Mouse (Mus musculus) ES-Bruce4 (cell line): ENCODE measurements around the gene Zfp644. TPM values are rescaled to one million over a fixed set of nuclear protein-coding genes. Genes with fewer than 3 reads are reported as not detected.

Experiments
- H3K27ac ChIP-seq: 2 replicates; pipeline ENCODE4 v1.5.1; 2012; ENCODE audit warnings: low read length, inconsistent platforms; ENCODE audit not compliant: insufficient read depth
- H3K27me3 ChIP-seq: 2 replicates; pipeline ENCODE4 v1.6.1; 2012; ENCODE audit warnings: mild to moderate bottlenecking, low read length, inconsistent platforms; ENCODE audit not compliant: control insufficient read depth, poor library complexity, insufficient read depth, severe bottlenecking
- H3K36me3 ChIP-seq: 2 replicates; pipeline ENCODE4 v1.6.1; 2012; ENCODE audit warnings: inconsistent platforms, mild to moderate bottlenecking, low read length, moderate library complexity; ENCODE audit not compliant: control insufficient read depth, poor library complexity, insufficient read depth, severe bottlenecking
- H3K4me1 ChIP-seq: one replicate; pipeline ENCODE4 v1.8.1; 2011; ENCODE audit warnings: low read length; ENCODE audit not compliant: control insufficient read depth, insufficient read depth
- H3K4me3 ChIP-seq: 2 replicates; pipeline ENCODE4 v1.5.1; 2011; ENCODE audit warnings: low read depth, mild to moderate bottlenecking, low read length
- H3K9ac ChIP-seq: 2 replicates; pipeline ENCODE4 v1.6.1; 2012; ENCODE audit warnings: low read depth, mild to moderate bottlenecking, inconsistent platforms; ENCODE audit not compliant: poor library complexity, severe bottlenecking
- H3K9me3 ChIP-seq: replicated peaks from 2 replicates; pipeline ENCODE4 v1.6.1; 2012; ENCODE audit warnings: mild to moderate bottlenecking, low read length, inconsistent platforms; ENCODE audit not compliant: control insufficient read depth, poor library complexity, insufficient read depth, severe bottlenecking
- CTCF ChIP-seq: IDR thresholded peaks from one replicate; pipeline ENCODE4 v1.8.1; 2011; ENCODE audit warnings: low read depth, low read length
- EP300 ChIP-seq: IDR thresholded peaks from 2 replicates; pipeline ENCODE4 v1.6.1; 2011; ENCODE audit warnings: low read depth, low read length; ENCODE audit not compliant: insufficient read depth
- POLR2A ChIP-seq: IDR thresholded peaks from one replicate; pipeline ENCODE4 v1.8.1; 2011; ENCODE audit warnings: low read length; ENCODE audit not compliant: insufficient read depth
- polyA plus RNA-seq: library from polyadenylated mRNA; stranded (reverse); fragments of >200 nt; gene quantifications from 2 replicates; pipeline ENCODE4 v1.2.4, GENCODE M21; 2011; ENCODE audit warnings: low read depth; ENCODE audit not compliant: missing spikeins, insufficient read depth, insufficient read length

The Zfp644 gene
- polyA plus RNA-seq, result 87.2 and 92.0 TPM in 2 replicates

DNA sequence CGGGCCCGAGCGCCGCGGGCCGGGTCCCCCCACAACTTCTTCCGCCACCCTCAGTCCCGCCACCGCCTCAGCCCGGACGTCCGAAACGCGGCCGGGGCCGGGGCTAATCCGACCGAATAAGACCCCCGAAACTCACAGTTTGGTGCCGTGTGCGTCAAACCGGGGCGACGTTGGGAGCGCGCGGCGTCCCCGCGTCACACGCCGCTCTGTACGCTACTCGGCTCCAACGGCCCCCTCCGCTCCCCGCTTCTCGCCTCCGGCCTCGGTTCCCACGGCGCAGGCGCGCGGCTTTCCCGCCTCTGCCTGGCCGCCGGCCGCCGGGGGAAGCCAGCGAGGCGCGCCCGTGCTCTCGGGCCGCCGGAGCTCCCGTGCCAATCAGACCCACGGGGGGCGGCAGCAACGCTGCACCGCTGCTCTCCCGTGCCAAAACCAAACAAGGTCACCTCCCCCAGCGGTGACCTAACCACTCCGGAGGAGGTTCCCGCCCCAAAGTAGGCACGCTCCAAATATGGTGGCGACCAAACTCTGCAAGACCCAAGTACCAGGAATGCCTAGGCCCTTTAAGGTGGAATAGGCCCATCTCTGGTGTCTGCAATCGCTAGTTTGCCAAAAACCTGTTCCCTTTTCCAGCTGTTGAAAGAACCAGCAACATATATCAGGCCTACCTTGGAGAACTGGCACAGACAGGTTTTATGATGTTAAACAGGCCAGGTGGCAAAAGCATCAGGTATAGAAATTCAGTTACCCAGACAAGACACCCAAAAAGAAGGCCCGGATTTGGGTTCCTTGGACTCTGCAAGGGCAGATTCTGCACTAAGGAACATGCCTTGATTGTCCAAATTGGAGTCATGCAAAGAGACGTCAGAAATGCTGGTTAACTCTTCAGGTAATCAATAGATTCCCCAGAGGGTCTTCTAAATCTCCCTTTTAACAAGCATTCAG, at the start of gene Zfp644:
TSS of gene Zfp644 (minus strand) at position 892 of the 942 bp plus-strand sequence.
- Histone ChIP-seq H3K4me1 (peaks cover 1% of the 10 kb centered on the region), H3K36me3 (peaks cover 11% of the 10 kb centered on the region), H3K27ac (peak within 1 kb of the TSS; percentile 66), H3K9ac (peak within 1 kb of the TSS; percentile 95), H3K27me3 (no peaks in the 10 kb centered on the region), H3K4me3 (peak within 1 kb of the TSS; percentile 100), H3K9me3 (no peaks in the 10 kb centered on the region)
- peak; percentile 52 for TF ChIP-seq POLR2A
- TF ChIP-seq CTCF, result no peak
- TF ChIP-seq EP300, result 0 out of 2 replicates have a peak, but pooled peaks have one; percentile 22

GRCm38 (mm10) chr5:106739716-106740115, 42.6 kb upstream of the Zfp644 start:
- no peak for TF ChIP-seq EP300
- no peak for TF ChIP-seq CTCF
- TF ChIP-seq POLR2A, result no peak
- H3K4me1 ChIP-seq, result no peaks in the 10 kb centered on the region
- H3K27ac ChIP-seq, result no peak overlapping the region
- H3K36me3 ChIP-seq, result no peaks in the 10 kb centered on the region
- no peak overlapping the region for H3K9ac ChIP-seq
- no peaks in the 10 kb centered on the region for H3K27me3 ChIP-seq
- H3K9me3 ChIP-seq, result no peaks in the 10 kb centered on the region
- no peak overlapping the region for H3K4me3 ChIP-seq

GRCm38 (mm10) chr5:106723487-106723886, 26.4 kb upstream of the Zfp644 start:
- Histone ChIP-seq H3K27me3 (no peaks in the 10 kb centered on the region), H3K9me3 (no peaks in the 10 kb centered on the region; the same call in 1 of the 2 replicates), H3K36me3 (no peaks in the 10 kb centered on the region), H3K4me1 (no peaks in the 10 kb centered on the region), H3K27ac (no peak overlapping the region), H3K4me3 (no peak overlapping the region), H3K9ac (no peak overlapping the region)
- TF ChIP-seq EP300 (no peak), CTCF (no peak), POLR2A (no peak)

GRCm38 (mm10) chr5:106722771-106723170, 25.7 kb upstream of the Zfp644 start:
- Histone ChIP-seq H3K4me3 (no peak overlapping the region), H3K27me3 (no peaks in the 10 kb centered on the region), H3K4me1 (no peaks in the 10 kb centered on the region), H3K9me3 (no peaks in the 10 kb centered on the region; the same call in 1 of the 2 replicates), H3K9ac (no peak overlapping the region), H3K27ac (no peak overlapping the region), H3K36me3 (no peaks in the 10 kb centered on the region)
- no peak for TF ChIP-seq POLR2A

DNA sequence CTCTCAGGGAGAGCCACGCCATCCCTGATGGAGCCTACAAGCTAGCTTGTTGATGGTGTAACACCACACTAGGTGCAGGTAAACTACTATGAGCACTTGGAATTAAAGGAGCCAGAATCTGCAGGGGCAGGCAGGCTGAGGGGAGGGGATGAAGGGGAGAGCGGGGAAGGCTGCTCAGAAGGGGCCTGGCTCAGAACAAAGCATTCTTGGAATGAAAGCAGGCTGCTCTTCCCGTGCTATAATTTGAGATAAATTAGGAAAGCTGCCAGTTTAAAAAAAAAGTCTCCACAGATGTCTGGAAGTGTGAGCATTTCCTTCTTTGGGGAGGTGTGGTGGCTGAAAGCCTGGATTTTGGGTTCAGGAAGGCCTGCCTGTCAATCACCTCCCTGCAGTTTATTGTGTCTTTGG, 14.8 kb upstream of the Zfp644 start:
- H3K27ac ChIP-seq, result no peak overlapping the region
- no peak for TF ChIP-seq CTCF
- no peak for TF ChIP-seq POLR2A
- no peak for TF ChIP-seq EP300
- no peaks in the 10 kb centered on the region for H3K4me1 ChIP-seq
- no peaks in the 10 kb centered on the region for H3K9me3 ChIP-seq
- H3K36me3 ChIP-seq, result no peaks in the 10 kb centered on the region
- H3K4me3 ChIP-seq, result no peak overlapping the region
- no peak overlapping the region for H3K9ac ChIP-seq
- no peaks in the 10 kb centered on the region; the same call in 1 of the 2 replicates for H3K27me3 ChIP-seq

DNA sequence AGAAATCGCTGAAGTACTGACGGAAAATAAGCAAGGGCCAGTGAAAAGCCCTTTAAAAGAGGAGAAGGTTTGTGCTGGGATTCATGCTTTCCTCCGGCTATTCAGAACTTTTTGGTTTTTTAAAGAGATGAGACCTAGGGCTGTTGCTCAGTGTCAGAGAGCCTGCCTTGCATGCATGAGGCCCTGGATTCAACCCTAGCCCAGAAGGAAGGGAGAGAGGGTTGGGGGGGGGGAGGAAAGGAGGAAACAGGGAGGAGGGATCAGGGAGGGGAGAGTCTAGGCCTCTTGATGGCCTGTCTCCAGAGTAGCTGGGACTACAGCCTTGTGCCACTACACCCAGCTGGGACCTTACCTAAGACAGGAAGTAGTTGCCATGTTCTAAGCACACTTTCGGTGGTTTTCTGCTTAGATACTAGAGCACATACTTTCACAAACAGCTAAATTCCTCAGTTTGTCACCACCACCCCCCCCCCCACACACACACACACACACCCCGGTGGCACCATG, 14.2 kb upstream of the Zfp644 start:
- no peak overlapping the region for H3K9ac ChIP-seq
- no peak overlapping the region for H3K4me3 ChIP-seq
- H3K36me3 ChIP-seq, result no peaks in the 10 kb centered on the region
- TF ChIP-seq CTCF (no peak), POLR2A (no peak)
- no peaks in the 10 kb centered on the region for H3K9me3 ChIP-seq
- no peaks in the 10 kb centered on the region; the same call in 1 of the 2 replicates for H3K27me3 ChIP-seq
- no peak overlapping the region for H3K27ac ChIP-seq
- no peaks in the 10 kb centered on the region for H3K4me1 ChIP-seq
